Mouse (Mus musculus): ENCODE results near the gene Cpsf4l. TPM values are rescaled to one million over a fixed set of nuclear protein-coding genes. Genes with fewer than 3 reads are reported as not detected.
"Not testable (repeated sequence)": the region's sequence is repeated elsewhere in the genome, so short reads cannot be mapped to it uniquely, and the experiment has no call there.

The Cpsf4l gene
- polyA plus RNA-seq, 1 experiment = not detected

DNA sequence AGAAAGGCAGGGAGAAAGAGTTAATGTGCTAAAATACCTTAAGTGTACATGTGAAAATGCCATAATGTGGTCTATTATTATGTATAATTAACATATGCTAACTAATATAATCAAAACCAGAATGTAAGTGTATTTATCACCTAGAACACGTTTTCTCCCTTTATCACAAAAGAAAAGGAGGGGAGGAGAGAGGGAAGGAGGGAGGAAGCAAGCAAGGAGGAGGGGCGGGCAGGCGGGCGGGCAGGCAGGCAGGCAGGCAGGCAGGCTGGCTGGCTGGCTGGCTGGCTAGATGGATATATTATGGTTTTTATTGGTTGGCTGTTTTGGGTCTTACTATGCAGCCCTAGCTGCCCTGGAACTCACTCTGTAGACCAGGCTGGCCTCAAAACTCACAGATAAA lies 40.1 kb downstream of the Cpsf4l start:
- peaks cover 12% of the 10 kb centered on the region for H3K4me1 ChIP-seq (ENCODE audit: control insufficient read depth, insufficient read depth, low read length)
- H3K4me3 ChIP-seq (ENCODE audit: insufficient read depth, low read length) = no peak overlapping the region
- no peak overlapping the region for H3K27ac ChIP-seq (ENCODE audit: insufficient read depth, low read depth, low read length)
- no peak for TF ChIP-seq CTCF (IDR thresholded peaks at IDR 0.05; ENCODE audit: low read depth, low read length)
- TF ChIP-seq POLR2A (IDR thresholded peaks at IDR 0.05; ENCODE audit: borderline replicate concordance, low read depth, low read length) = no peak

DNA sequence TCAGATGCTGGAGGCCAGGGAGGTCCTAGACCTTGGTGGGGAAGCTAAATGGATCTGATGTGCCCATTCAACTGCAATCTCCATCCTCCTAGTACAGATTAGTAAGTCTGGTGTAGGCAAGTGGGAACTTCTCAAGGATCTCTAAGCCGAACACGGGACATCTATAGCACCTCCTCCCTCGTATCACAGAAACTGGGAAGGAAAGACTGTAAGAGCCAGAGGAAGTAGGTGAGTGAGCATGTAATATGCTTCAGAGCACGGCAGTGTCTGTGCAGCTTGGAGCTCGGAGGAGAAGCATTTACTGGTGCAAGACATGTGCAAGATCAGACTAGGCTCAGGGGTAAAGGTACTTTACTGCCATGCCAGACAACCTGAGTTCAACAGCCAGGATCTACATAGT lies 41.0 kb downstream of the Cpsf4l start:
- H3K27ac ChIP-seq (ENCODE audit: insufficient read depth, low read depth, low read length) = no peak overlapping the region
- TF ChIP-seq POLR2A (IDR thresholded peaks at IDR 0.05; ENCODE audit: borderline replicate concordance, low read depth, low read length) = no peak
- H3K4me1 ChIP-seq (ENCODE audit: control insufficient read depth, insufficient read depth, low read length) = peaks cover 18% of the 10 kb centered on the region
- no peak overlapping the region for H3K4me3 ChIP-seq (ENCODE audit: insufficient read depth, low read length)

DNA sequence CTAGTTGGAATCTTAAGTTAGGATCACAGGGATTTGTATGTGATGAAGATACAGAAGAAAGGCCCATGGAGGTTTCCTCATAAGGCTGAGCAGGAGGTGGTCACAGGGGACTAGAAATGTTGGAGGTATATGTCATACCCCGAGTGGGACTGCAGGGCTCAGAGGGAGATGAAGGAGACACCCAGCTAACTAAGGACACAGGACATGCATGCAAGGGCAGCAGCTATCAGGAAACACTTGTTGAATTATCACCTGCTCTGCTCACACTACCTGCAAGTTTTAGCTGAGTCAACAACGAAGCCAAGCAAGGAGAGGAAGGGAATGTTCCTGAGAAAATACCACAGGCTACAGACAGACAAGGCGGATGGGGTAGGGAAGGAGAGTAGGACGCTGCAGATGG lies 42.1 kb downstream of the Cpsf4l start:
- peaks cover 18% of the 10 kb centered on the region for H3K4me1 ChIP-seq (ENCODE audit: control insufficient read depth, insufficient read depth, low read length)
- TF ChIP-seq CTCF (IDR thresholded peaks at IDR 0.05; ENCODE audit: low read depth, low read length) (no peak), POLR2A (IDR thresholded peaks at IDR 0.05; ENCODE audit: borderline replicate concordance, low read depth, low read length) (no peak)
- H3K4me3 ChIP-seq (ENCODE audit: insufficient read depth, low read length) = no peak overlapping the region
- H3K27ac ChIP-seq (ENCODE audit: insufficient read depth, low read depth, low read length) = no peak overlapping the region

DNA sequence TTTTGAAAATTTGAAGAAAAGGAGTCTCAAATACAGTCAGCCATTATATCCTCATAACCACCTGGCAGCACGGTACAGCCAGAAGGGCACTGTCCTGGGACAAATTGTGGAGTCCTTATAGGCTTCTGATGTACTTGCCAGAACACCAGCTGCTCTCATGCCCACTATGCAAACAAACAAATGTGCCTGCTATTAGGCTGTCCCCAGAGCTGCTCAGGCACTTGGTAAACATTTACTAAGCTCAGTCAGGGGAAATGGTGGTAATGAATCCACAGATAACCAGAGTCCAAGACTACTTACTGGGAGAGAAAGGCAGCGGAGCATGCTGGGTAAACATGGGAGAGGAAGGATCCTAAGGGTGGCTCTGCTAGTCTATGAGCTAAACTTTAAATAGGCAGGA lies 42.7 kb downstream of the Cpsf4l start:
- TF ChIP-seq CTCF (IDR thresholded peaks at IDR 0.05; ENCODE audit: low read depth, low read length) (no peak), POLR2A (IDR thresholded peaks at IDR 0.05; ENCODE audit: borderline replicate concordance, low read depth, low read length) (no peak)
- no peak overlapping the region for H3K27ac ChIP-seq (ENCODE audit: insufficient read depth, low read depth, low read length)
- no peak overlapping the region for H3K4me3 ChIP-seq (ENCODE audit: insufficient read depth, low read length)
- H3K4me1 ChIP-seq (ENCODE audit: control insufficient read depth, insufficient read depth, low read length) = peaks cover 18% of the 10 kb centered on the region

DNA sequence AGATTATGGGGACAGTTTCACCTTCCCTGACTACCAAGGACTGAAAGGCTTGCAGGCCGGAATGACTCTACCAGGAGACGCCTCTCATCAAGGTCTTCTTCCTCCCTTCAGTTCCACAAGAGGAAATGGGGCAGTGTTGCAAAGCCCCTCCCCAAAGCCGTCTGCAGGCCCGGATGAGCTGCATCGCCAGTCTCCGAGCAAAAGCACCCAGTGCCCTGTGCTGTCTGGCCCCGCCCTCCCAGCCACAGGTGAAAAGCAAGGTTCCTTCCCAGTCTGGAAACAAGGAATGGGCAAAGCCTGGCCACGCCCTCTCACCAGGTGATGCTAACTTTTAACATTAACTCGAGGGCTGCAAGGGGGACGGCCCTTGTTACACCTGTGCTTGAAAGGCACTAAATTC lies 43.2 kb downstream of the Cpsf4l start:
- H3K4me3 ChIP-seq (ENCODE audit: insufficient read depth, low read length) = no peak overlapping the region
- no peak overlapping the region for H3K27ac ChIP-seq (ENCODE audit: insufficient read depth, low read depth, low read length)
- TF ChIP-seq CTCF (IDR thresholded peaks at IDR 0.05; ENCODE audit: low read depth, low read length) (no peak), POLR2A (IDR thresholded peaks at IDR 0.05; ENCODE audit: borderline replicate concordance, low read depth, low read length) (no peak)
- peaks cover 18% of the 10 kb centered on the region for H3K4me1 ChIP-seq (ENCODE audit: control insufficient read depth, insufficient read depth, low read length)

DNA sequence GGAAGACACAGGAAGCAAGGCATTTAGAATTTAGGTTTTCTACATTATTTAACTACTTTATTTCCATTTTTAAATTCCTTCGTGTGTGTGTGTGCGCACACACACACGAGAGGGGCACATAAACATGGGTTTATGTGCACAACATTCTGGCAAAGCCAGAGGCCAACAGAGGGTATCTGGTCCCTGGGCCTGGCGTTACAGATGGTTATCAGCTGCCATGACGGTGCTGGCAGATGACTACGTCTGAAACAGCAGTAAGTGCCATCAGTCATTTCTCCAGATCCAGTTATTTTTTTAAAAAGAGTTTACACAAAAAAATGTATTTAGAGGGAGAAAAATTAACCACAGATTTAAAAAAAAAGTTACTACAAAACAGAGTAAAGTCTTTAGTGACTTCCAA lies 43.6 kb downstream of the Cpsf4l start:
- no peak for TF ChIP-seq POLR2A (IDR thresholded peaks at IDR 0.05; ENCODE audit: borderline replicate concordance, low read depth, low read length)
- TF ChIP-seq CTCF (IDR thresholded peaks at IDR 0.05; ENCODE audit: low read depth, low read length) = no peak
- Histone ChIP-seq H3K4me3 (ENCODE audit: insufficient read depth, low read length) (no peak overlapping the region), H3K4me1 (ENCODE audit: control insufficient read depth, insufficient read depth, low read length) (peaks cover 18% of the 10 kb centered on the region), H3K27ac (ENCODE audit: insufficient read depth, low read depth, low read length) (no peak overlapping the region)

DNA sequence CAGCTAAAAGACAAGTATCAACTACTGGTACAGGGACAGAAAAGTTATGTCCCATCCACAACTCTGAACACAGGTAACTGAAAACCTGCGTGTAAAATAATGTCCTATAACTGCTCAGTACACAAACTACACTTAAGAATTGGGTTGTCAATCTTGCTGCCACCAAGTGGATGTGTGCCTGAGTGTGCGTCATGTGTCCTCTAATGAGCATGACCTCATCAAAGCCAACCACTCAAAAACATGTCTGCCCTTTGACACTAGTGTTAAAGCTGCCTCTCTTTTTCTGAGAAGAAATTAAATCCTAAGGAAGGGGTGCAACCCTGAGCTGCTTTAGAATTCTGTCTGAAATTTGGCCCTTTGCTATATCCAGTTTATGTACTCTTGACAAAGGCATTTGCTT lies 45.5 kb downstream of the Cpsf4l start:
- H3K4me1 ChIP-seq (ENCODE audit: control insufficient read depth, insufficient read depth, low read length) = peaks cover 16% of the 10 kb centered on the region
- H3K4me3 ChIP-seq (ENCODE audit: insufficient read depth, low read length) = no peak overlapping the region
- H3K27ac ChIP-seq (ENCODE audit: insufficient read depth, low read depth, low read length) = no peak overlapping the region
- TF ChIP-seq POLR2A (IDR thresholded peaks at IDR 0.05; ENCODE audit: borderline replicate concordance, low read depth, low read length) (no peak), CTCF (IDR thresholded peaks at IDR 0.05; ENCODE audit: low read depth, low read length) (no peak)

DNA sequence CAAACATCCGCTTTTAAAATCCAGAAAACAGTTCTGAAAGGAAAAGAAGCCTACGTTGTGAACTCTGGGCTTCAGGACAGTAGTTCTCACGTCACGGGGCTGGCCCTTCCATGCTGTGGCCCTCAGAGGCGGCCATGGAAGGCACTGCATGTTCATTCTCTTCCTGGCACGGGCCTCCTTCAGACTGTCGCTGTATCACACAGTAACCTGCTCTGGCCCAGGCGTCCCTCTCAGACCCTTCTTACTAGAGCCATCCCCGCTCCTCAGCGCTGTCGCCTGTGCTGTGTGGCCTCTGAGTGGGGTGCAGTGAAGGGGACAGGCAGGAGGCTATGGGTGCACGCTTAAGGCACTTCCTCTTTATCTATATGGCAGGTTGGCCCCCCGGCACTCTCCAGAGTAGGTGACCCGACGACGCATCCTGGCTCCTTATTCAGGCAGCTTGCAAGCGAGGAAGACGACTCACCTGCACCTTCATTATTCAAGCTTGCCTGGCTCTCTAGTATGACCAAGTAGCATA lies 47.9 kb downstream of the Cpsf4l start:
- Histone ChIP-seq H3K4me1 (ENCODE audit: control insufficient read depth, insufficient read depth, low read length) (peaks cover 10% of the 10 kb centered on the region), H3K4me3 (ENCODE audit: insufficient read depth, low read length) (no peak overlapping the region), H3K27ac (ENCODE audit: insufficient read depth, low read depth, low read length) (no peak overlapping the region)
- TF ChIP-seq POLR2A (IDR thresholded peaks at IDR 0.05; ENCODE audit: borderline replicate concordance, low read depth, low read length) (no peak), CTCF (IDR thresholded peaks at IDR 0.05; ENCODE audit: low read depth, low read length) (no peak)

DNA sequence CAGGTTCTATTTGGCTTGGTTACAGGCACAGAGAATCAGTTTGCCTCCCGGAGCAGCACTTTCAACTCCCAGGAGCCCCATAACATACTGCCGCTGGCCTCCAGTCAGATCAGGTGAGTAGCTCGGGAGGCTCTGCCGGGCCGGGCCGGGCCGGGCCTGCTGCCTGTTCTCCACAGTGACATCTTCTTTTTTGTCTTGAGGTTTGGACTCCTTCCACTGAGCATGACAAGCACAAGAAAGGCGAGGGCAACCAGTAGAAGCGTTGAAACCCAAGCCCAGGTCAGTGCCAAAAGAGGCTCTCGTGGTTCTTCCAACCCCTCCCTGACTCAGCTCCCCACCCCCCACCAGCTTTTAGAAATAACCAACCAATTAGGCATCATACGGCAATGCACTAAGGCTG lies 48.9 kb downstream of the Cpsf4l start:
- no peak for TF ChIP-seq CTCF (IDR thresholded peaks at IDR 0.05; ENCODE audit: low read depth, low read length)
- TF ChIP-seq POLR2A (IDR thresholded peaks at IDR 0.05; ENCODE audit: borderline replicate concordance, low read depth, low read length) = no peak
- Histone ChIP-seq H3K27ac (ENCODE audit: insufficient read depth, low read depth, low read length) (no peak overlapping the region), H3K4me3 (ENCODE audit: insufficient read depth, low read length) (no peak overlapping the region), H3K4me1 (ENCODE audit: control insufficient read depth, insufficient read depth, low read length) (peaks cover 8% of the 10 kb centered on the region)

DNA sequence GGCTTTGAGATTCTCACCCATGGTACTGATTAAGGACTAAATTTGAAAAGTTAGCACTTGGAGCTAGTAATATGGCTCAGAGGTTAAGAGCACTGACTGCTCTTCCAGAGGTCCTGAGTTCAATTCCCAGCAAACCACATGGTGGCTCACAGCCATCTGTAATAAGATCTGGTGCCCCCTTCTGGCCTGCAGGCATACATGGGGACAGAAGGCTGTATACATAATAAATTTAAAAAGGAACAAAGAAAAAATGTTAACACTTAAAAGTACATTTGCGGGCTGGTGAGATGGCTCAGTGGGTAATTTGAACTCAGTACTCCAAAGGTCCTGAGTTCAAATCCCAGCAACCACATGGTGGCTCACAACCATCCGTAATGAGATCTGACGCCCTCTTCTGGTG lies 49.6 kb downstream of the Cpsf4l start:
- not testable (repeated sequence) for H3K27ac ChIP-seq (ENCODE audit: insufficient read depth, low read depth, low read length); H3K4me1 ChIP-seq (ENCODE audit: control insufficient read depth, insufficient read depth, low read length); H3K4me3 ChIP-seq (ENCODE audit: insufficient read depth, low read length)

DNA sequence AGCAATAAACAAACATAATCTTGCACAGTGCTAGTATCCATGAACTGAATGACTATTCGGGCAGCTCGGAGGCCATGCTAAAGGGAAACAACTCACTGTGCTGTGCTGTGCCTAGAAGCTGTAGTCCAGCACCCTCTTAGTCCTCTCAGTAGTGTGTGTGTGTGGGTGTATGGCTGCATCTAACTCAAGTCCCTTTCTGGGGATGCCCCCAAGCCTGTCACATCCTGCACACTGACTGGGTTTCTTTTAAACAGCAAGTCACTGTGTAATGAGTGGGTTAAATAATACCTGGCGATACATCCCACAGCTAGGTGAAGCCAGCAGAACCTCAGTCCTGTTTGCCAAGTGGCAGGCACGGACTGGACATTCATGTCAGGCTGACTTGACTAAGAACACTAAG lies 51.1 kb downstream of the Cpsf4l start:
- Histone ChIP-seq H3K4me3 (ENCODE audit: insufficient read depth, low read length) (no peak overlapping the region), H3K27ac (ENCODE audit: insufficient read depth, low read depth, low read length) (no peak overlapping the region), H3K4me1 (ENCODE audit: control insufficient read depth, insufficient read depth, low read length) (no peaks in the 10 kb centered on the region)
- TF ChIP-seq POLR2A (IDR thresholded peaks at IDR 0.05; ENCODE audit: borderline replicate concordance, low read depth, low read length) = no peak
